Mouse (Mus musculus): ENCODE data around the gene Card19. TPM values are rescaled to one million over a fixed set of nuclear protein-coding genes. Genes with fewer than 3 reads are reported as not detected.

The Card19 gene
- 22.2 and 50.4 TPM in 2 replicates for polyA plus RNA-seq (2012; ENCODE audit: low replicate concordance)

GRCm38 (mm10) chr13:49215504-49216219 lies at the start of gene Card19:
Card19 (minus strand) TSS chr13:49216037.

GRCm38 (mm10) chr13:49248467-49248862 lies 32.6 kb upstream of the Card19 start, which contains the start of gene Susd3:
Susd3 (minus strand) TSS chr13:49248706.

GRCm38 (mm10) chr13:49187288-49188218 lies 28.3 kb downstream of the Card19 start, which contains the start of gene Ninj1:
Ninj1 (plus strand) TSS chr13:49187485.

Other genes starting within 250 kb of the Card19 start
- gene Fam120a, start 248.0 kb downstream of the Card19 start, polyA plus RNA-seq (2012; ENCODE audit: low replicate concordance), result 182 and 275 TPM in 2 replicates
- 0.02 and 0.05 TPM in 2 replicates for gene Wnk2, start 68.0 kb downstream of the Card19 start, polyA plus RNA-seq (2012; ENCODE audit: low replicate concordance)
- gene Ninj1, start 28.6 kb downstream of the Card19 start, polyA plus RNA-seq (2012; ENCODE audit: low replicate concordance), result 73.3 and 146 TPM in 2 replicates
- 7.8 and 15.5 TPM in 2 replicates for gene Susd3, start 32.7 kb upstream of the Card19 start, polyA plus RNA-seq (2012; ENCODE audit: low replicate concordance)
- 4.7 and 4.8 TPM in 2 replicates for gene Fgd3, start 104.3 kb upstream of the Card19 start, polyA plus RNA-seq (2012; ENCODE audit: low replicate concordance)
- 24.0 and 39.6 TPM in 2 replicates for gene Bicd2, start 125.5 kb upstream of the Card19 start, polyA plus RNA-seq (2012; ENCODE audit: low replicate concordance)
- gene Ippk, start 205.2 kb upstream of the Card19 start, polyA plus RNA-seq (2012; ENCODE audit: low replicate concordance), result 0.39 and 2.7 TPM in 2 replicates